Mouse (Mus musculus): ENCODE results near the gene Gm47841. TPM values are rescaled to one million over a fixed set of nuclear protein-coding genes. Genes with fewer than 3 reads are reported as not detected.

Gm47841 gene
- polyA plus RNA-seq, 1 experiment from 2014 or later: not detected

DNA sequence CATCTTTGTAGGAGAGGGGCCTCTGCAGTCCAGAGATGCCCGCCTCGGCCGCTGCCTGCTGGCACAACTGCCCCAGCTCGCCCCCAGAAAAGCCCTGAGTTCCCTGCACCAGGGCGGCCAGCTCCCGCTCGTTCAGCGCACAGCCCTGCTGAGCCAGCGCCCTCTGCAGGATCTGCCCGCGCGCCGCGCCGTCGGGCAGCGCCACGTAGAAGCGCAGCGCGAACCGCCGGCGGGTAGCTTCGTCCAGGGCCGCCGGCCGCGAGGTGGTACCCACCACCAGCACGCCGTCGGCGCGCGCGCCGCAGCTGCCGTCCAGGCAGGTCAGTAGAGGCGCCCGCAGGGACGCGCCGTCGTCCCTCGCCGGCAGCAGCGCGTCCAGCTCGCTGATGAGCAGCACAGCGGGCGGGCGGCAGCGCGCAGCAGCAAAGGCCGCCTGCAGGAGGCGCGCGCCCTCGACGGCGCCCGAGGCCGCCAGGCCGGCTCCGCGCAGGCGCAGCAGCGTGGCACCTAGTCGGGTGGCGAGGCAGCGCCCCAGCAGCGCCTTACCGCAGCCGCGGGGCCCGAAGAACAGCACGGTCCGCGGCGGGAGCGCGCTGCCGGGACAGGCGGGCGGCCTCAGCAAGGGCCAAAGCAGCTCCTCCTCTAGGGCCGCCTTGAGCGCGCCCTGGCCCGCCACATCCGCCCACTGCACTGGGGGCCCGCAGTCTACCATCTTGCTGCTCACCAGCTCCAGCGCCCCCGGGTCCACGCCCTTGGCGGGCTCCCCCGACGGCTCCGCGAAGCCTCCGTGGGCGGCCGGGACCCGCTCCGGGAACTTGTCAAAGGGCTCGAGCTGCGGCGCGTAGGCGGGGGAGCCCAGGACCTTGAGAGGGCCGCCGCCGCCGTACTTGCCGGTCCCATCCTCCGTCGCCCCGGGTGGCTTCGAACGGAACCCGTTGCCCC lies 5.6 kb upstream of the Gm47841 start:
- peaks cover 59% of the 10 kb centered on the region for H3K27me3 ChIP-seq (ENCODE audit: control insufficient read depth, insufficient read depth, low read depth, low read length)
- H3K4me2 ChIP-seq (ENCODE audit: low read length): peak overlapping the region; percentile 62
- ATAC-seq: no peak
- H3K9ac ChIP-seq (ENCODE audit: low read depth, low read length): peak overlapping the region; percentile 50; the same call in 1 of the 2 replicates
- no peak overlapping the region for H3K27ac ChIP-seq (ENCODE audit: low read length)
- no peaks in the 10 kb centered on the region for H3K9me3 ChIP-seq (replicated peaks; ENCODE audit: control insufficient read depth, low read length, poor library complexity, severe bottlenecking)
- no peaks in the 10 kb centered on the region for H3K36me3 ChIP-seq (ENCODE audit: control insufficient read depth, insufficient read depth, low read length)
- 15% methylated on average over 98 of the region's 120 CpGs for WGBS
- H3K4me1 ChIP-seq (ENCODE audit: control insufficient read depth, insufficient read depth, low read length): peaks cover 10% of the 10 kb centered on the region
- H3K4me3 ChIP-seq (ENCODE audit: low read depth, low read length): peak overlapping the region; percentile 45

DNA sequence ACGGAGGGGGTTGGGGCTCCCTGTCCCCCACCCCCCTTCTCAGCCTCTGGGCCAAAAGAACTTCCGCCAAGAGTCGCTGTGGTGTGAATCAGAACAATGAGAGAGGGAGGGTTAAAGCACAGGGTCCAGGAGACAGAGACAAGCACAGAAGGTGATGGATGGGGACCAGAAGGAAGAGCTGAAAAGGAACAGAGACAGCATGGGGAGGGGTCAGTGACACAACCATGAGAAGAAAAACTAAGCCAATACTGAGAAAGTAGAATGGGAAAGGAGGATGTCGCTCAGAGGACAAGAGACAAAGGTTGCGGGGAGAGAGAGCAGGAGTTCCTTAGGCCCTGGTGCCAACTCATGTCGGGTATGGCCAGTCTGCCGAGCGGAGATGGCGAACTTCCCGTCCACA lies 4.7 kb upstream of the Gm47841 start:
- H3K27me3 ChIP-seq (ENCODE audit: control insufficient read depth, insufficient read depth, low read depth, low read length): peaks cover 67% of the 10 kb centered on the region
- WGBS: 40% methylated on average over 10 of the region's 10 CpGs
- no peak for ATAC-seq

DNA sequence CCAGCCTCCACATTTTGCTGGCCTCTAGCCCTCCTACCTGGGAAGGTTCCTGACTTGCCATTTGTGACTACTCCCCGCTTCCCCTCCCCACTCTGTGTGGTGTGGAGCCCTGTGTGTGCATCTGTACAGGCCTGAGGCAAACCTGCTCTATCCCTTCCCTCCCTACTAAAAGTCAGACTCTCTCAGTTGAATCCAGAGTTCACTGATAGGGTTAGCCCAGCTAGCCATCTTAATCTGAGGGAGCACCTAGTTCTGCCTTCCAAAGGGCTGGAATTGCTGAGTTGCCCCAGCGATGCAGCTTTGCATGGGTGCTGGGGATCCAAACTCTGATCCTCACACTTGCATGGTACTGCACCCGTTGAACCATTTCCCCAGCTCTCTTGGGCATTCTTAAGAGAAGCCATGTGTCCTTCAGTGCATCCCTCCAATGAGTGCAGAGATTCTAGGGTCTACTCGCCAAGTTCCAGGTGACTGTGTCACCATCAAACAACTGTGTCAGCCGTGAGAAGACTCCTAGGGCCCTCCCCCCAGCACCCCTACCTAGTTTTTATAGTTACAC lies 1.2 kb upstream of the Gm47841 start:
- Histone ChIP-seq H3K9ac (ENCODE audit: low read depth, low read length) (no peak overlapping the region), H3K27me3 (ENCODE audit: control insufficient read depth, insufficient read depth, low read depth, low read length) (peaks cover 66% of the 10 kb centered on the region), H3K36me3 (ENCODE audit: control insufficient read depth, insufficient read depth, low read length) (no peaks in the 10 kb centered on the region), H3K4me2 (ENCODE audit: low read length) (no peak overlapping the region), H3K27ac (ENCODE audit: low read length) (no peak overlapping the region), H3K4me3 (ENCODE audit: low read depth, low read length) (no peak overlapping the region), H3K9me3 (replicated peaks; ENCODE audit: control insufficient read depth, low read length, poor library complexity, severe bottlenecking) (no peaks in the 10 kb centered on the region), H3K4me1 (ENCODE audit: control insufficient read depth, insufficient read depth, low read length) (peaks cover 13% of the 10 kb centered on the region)
- 49% methylated on average over 5 of the region's 5 CpGs for WGBS
- ATAC-seq: no peak

More for the DNA sequence above, 4.7 kb upstream of the Gm47841 start:
- H3K9ac ChIP-seq (ENCODE audit: low read depth, low read length): no peak overlapping the region
- H3K36me3 ChIP-seq (ENCODE audit: control insufficient read depth, insufficient read depth, low read length): no peaks in the 10 kb centered on the region
- peaks cover 14% of the 10 kb centered on the region for H3K4me1 ChIP-seq (ENCODE audit: control insufficient read depth, insufficient read depth, low read length)
- no peak overlapping the region for H3K4me3 ChIP-seq (ENCODE audit: low read depth, low read length)
- no peaks in the 10 kb centered on the region for H3K9me3 ChIP-seq (replicated peaks; ENCODE audit: control insufficient read depth, low read length, poor library complexity, severe bottlenecking)
- H3K4me2 ChIP-seq (ENCODE audit: low read length): no peak overlapping the region
- H3K27ac ChIP-seq (ENCODE audit: low read length): no peak overlapping the region

DNA sequence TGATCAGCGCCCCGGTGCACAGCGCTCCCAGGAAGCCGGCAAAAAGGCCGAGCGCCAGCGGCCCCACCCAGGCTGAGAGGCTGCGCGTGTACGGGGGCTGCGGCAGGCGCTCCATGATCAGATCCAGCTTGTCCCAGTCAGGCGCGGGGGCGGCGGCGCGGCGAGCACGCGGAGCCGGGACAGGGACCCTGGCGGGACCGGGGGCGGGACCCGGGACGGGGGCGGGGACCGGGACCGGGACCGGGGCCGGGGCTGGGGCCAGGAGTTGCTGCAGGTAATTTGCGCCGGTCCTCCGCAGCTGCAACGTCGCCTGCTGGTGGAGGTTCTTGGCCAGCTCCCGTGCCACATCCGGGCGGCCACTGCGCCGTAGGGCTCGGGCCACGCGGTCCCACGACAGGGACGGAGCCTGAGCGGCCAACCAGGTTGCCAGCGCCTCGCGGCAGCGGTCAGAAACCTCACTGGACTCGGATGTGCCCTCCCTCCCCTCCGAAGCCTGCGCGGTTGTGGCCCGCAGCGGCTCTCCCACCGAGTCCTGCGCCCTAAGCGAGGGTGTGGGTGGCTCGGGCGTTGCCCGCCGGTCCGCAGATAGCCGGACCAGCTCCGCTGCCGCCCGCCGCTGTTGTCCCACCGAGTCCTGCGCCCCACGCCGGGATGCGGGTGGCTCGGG lies 537 bp downstream of the Gm47841 start:
- under 1% methylated on average over 53 of the region's 77 CpGs for WGBS
- peaks cover 11% of the 10 kb centered on the region for H3K4me1 ChIP-seq (ENCODE audit: control insufficient read depth, insufficient read depth, low read length)
- H3K36me3 ChIP-seq (ENCODE audit: control insufficient read depth, insufficient read depth, low read length): no peaks in the 10 kb centered on the region
- H3K4me3 ChIP-seq (ENCODE audit: low read depth, low read length): peak overlapping the region; percentile 56
- peak; percentile 58; the same call in 1 of the 2 replicates for ATAC-seq
- H3K4me2 ChIP-seq (ENCODE audit: low read length): peak overlapping the region; percentile 100
- H3K27ac ChIP-seq (ENCODE audit: low read length): no peak overlapping the region
- no peaks in the 10 kb centered on the region for H3K9me3 ChIP-seq (replicated peaks; ENCODE audit: control insufficient read depth, low read length, poor library complexity, severe bottlenecking)
- peaks cover 53% of the 10 kb centered on the region for H3K27me3 ChIP-seq (ENCODE audit: control insufficient read depth, insufficient read depth, low read depth, low read length)
- H3K9ac ChIP-seq (ENCODE audit: low read depth, low read length): peak overlapping the region; percentile 72

DNA sequence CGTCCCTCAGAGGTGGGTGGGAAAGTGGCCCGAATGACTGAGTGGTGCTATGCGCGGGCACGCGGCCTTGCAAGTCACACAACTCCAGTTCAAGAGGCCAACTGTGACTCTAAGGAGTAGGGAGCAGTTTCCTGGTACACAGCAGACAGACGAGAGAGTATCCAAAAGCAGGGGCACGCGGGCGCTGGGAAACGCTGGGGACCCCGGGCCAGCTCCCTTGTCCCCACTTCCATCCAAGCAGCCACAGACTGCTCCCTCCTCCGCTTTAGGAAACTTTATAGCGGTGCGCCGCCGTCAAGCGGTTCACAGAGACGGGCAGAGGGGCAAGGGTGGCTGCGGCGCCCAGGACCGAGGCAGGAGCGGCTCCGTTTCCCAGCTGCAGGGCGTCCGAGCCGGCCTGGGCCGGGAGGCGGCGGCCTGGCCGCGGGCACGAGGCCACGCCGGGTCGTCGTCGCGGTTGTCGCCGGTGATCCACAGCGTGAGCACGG lies 1.1 kb downstream of the Gm47841 start:
- peaks cover 49% of the 10 kb centered on the region for H3K27me3 ChIP-seq (ENCODE audit: control insufficient read depth, insufficient read depth, low read depth, low read length)

DNA sequence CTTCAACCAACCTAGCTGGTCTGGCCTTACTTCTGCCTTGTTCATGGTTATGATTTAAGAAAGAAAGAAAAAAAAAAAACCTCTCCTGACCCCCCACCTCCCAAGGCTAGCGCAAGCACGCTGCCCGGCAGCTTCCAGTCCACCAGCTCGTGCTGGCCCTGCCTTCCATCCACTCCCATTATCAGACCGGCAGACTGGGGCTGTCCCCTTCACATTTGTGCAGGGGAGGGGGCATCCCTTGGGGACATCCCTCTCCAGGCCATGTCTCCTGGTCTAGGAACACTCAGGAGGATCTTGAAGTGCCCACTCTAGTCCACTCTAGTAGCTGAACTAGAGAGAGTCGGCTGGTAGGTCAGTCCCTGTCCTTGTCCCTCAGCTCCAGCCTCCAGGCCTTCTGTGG lies 2.7 kb downstream of the Gm47841 start:
- H3K27ac ChIP-seq (ENCODE audit: low read length): no peak overlapping the region
- no peak overlapping the region for H3K9ac ChIP-seq (ENCODE audit: low read depth, low read length)
- peaks cover 10% of the 10 kb centered on the region for H3K36me3 ChIP-seq (ENCODE audit: control insufficient read depth, insufficient read depth, low read length)
- no peaks in the 10 kb centered on the region for H3K9me3 ChIP-seq (replicated peaks; ENCODE audit: control insufficient read depth, low read length, poor library complexity, severe bottlenecking)
- no peak overlapping the region for H3K4me3 ChIP-seq (ENCODE audit: low read depth, low read length)
- H3K4me1 ChIP-seq (ENCODE audit: control insufficient read depth, insufficient read depth, low read length): peaks cover 11% of the 10 kb centered on the region
- peaks cover 47% of the 10 kb centered on the region for H3K27me3 ChIP-seq (ENCODE audit: control insufficient read depth, insufficient read depth, low read depth, low read length)
- no peak for ATAC-seq
- WGBS: 41% methylated on average over 6 of the region's 6 CpGs
- no peak overlapping the region for H3K4me2 ChIP-seq (ENCODE audit: low read length)

More for the DNA sequence above, 1.1 kb downstream of the Gm47841 start:
- whole genome bisulfite sequencing: 2% methylated on average over 43 of the region's 43 CpGs
- H3K4me1 ChIP-seq (ENCODE audit: control insufficient read depth, insufficient read depth, low read length): peaks cover 11% of the 10 kb centered on the region
- ATAC-seq: no peak
- H3K36me3 ChIP-seq (ENCODE audit: control insufficient read depth, insufficient read depth, low read length): no peaks in the 10 kb centered on the region
- no peak overlapping the region for H3K27ac ChIP-seq (ENCODE audit: low read length)
- peak overlapping the region; percentile 72 for H3K9ac ChIP-seq (ENCODE audit: low read depth, low read length)
- H3K4me2 ChIP-seq (ENCODE audit: low read length): peak overlapping the region; percentile 100
- H3K9me3 ChIP-seq (replicated peaks; ENCODE audit: control insufficient read depth, low read length, poor library complexity, severe bottlenecking): no peaks in the 10 kb centered on the region
- peak overlapping the region; percentile 56 for H3K4me3 ChIP-seq (ENCODE audit: low read depth, low read length)

DNA sequence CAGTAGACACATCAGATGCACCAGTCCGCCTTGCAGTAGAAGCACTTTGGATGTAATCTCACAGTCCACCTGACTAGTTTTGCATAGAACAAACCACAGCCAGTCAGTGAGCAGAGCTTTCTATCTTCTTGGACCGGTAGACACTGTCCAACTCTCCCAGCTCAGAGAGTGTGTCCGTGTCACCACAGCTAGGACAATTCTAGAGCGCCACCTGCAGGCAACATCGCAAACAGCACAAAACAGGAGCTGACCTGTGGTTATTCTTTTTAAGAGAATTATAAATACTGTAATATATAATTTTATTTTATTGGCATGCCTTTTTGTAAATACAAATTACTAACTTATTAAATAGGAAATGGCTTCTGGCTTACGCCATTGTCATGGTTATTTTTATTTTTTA lies 4.6 kb downstream of the Gm47841 start:
- Histone ChIP-seq H3K27me3 (ENCODE audit: control insufficient read depth, insufficient read depth, low read depth, low read length) (peaks cover 33% of the 10 kb centered on the region), H3K9me3 (replicated peaks; ENCODE audit: control insufficient read depth, low read length, poor library complexity, severe bottlenecking) (no peaks in the 10 kb centered on the region), H3K4me2 (ENCODE audit: low read length) (no peak overlapping the region), H3K4me3 (ENCODE audit: low read depth, low read length) (no peak overlapping the region), H3K36me3 (ENCODE audit: control insufficient read depth, insufficient read depth, low read length) (peaks cover 13% of the 10 kb centered on the region), H3K27ac (ENCODE audit: low read length) (no peak overlapping the region), H3K4me1 (ENCODE audit: control insufficient read depth, insufficient read depth, low read length) (peaks cover 11% of the 10 kb centered on the region), H3K9ac (ENCODE audit: low read depth, low read length) (no peak overlapping the region)
- WGBS: 27% methylated on average over 6 of the region's 6 CpGs
- no peak for ATAC-seq

DNA sequence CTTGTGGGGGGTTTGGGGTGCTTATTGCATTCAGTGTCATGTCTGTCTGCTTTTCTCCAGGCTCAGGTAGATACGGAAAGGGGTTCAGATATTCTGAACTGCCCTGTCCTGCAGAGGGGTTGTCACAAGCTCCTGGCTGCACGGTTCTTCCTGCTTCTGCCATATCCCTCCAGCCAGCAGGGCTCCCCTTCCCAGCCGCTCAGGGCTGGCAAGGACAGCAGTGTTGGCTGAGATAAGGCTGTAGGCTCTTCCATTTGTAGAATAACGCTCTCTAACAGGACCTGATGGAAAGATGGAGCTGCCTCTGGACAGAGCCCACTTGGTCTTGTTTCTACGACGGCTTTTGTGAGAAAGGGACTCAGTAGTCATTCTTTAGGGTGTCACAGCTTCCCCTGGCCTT lies 5.2 kb downstream of the Gm47841 start:
- no peak overlapping the region for H3K4me3 ChIP-seq (ENCODE audit: low read depth, low read length)
- ATAC-seq: no peak
- no peak overlapping the region for H3K27ac ChIP-seq (ENCODE audit: low read length)
- peaks cover 17% of the 10 kb centered on the region for H3K36me3 ChIP-seq (ENCODE audit: control insufficient read depth, insufficient read depth, low read length)
- peaks cover 8% of the 10 kb centered on the region for H3K4me1 ChIP-seq (ENCODE audit: control insufficient read depth, insufficient read depth, low read length)
- WGBS: 67% methylated on average over 6 of the region's 6 CpGs
- no peak overlapping the region for H3K9ac ChIP-seq (ENCODE audit: low read depth, low read length)
- H3K9me3 ChIP-seq (replicated peaks; ENCODE audit: control insufficient read depth, low read length, poor library complexity, severe bottlenecking): no peaks in the 10 kb centered on the region
- H3K27me3 ChIP-seq (ENCODE audit: control insufficient read depth, insufficient read depth, low read depth, low read length): peaks cover 28% of the 10 kb centered on the region
- H3K4me2 ChIP-seq (ENCODE audit: low read length): no peak overlapping the region
